Mouse (Mus musculus): ENCODE measurements around the gene Rngtt. TPM values are rescaled to one million over a fixed set of nuclear protein-coding genes. Genes with fewer than 3 reads are reported as not detected.
A peak's percentile ranks its signal among the peaks of the same experiment; 100 is the strongest.
"Not testable (repeated sequence)": the region's sequence is repeated elsewhere in the genome, so short reads cannot be mapped to it uniquely, and the experiment has no call there.

The Rngtt gene
- polyA plus RNA-seq, 1 experiment: 16.0 TPM

DNA sequence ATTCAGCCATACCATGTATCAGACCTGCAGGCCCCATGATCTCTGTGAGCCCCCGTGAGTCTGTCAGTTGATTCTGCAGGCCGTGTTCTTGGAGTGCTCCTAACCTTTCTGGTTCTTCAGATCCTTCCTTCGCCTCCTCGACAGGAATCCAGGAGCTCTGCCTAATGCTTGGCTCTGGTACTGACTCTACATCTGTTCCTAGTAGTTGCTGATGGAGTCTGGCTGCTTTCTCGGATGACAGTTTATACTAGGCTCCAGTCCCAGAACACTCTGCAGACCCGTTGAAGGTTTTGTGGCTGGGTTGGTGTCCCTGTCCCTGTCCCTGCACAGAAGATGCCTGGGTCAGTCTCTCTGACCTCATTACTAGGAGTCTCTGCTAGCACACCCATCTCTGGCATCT, 131.8 kb downstream of the Rngtt start:
- no peak overlapping the region for H3K27ac ChIP-seq (ENCODE audit: control insufficient read depth, insufficient read depth, low read depth, low read length, poor library complexity)
- 91% methylated on average over 6 of the region's 6 CpGs for WGBS
- H3K4me3 ChIP-seq (replicated peaks; ENCODE audit: control insufficient read depth, low read depth, low read length): no peak overlapping the region
- H3K4me1 ChIP-seq (ENCODE audit: control insufficient read depth, insufficient read depth, low read length): no peaks in the 10 kb centered on the region
- TF ChIP-seq CTCF (IDR thresholded peaks at IDR 0.05; ENCODE audit: control insufficient read depth, insufficient read depth, low read length): no peak
- TF ChIP-seq POLR2A (IDR thresholded peaks at IDR 0.05; ENCODE audit: borderline replicate concordance, control insufficient read depth, low read depth, low read length): no peak

DNA sequence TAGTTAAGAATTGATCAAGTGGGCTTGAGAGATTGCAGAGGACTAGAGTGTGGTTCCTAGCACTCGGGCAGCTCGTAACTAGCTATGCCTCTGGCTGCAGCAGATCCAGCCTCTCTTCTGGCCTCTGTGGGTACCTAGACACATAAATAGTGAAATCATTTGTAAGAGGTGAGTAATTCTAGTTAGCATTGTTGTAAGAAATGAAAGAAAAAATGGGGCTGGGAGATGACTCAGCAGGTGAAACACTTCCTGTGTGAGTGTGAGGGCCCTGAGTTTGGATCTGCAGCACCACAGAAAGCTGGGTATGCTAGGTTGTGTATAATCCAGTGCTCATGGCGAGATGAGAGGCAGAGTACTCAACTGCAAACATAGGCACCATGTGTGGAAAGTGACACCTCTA, 136.2 kb downstream of the Rngtt start:
- TF ChIP-seq CTCF (IDR thresholded peaks at IDR 0.05; ENCODE audit: control insufficient read depth, insufficient read depth, low read length) (no peak), POLR2A (IDR thresholded peaks at IDR 0.05; ENCODE audit: borderline replicate concordance, control insufficient read depth, low read depth, low read length) (no peak)
- no peak overlapping the region for H3K27ac ChIP-seq (ENCODE audit: control insufficient read depth, insufficient read depth, low read depth, low read length, poor library complexity)
- H3K4me1 ChIP-seq (ENCODE audit: control insufficient read depth, insufficient read depth, low read length): no peaks in the 10 kb centered on the region
- 83% methylated on average over 3 of the region's 3 CpGs for WGBS
- no peak overlapping the region for H3K4me3 ChIP-seq (replicated peaks; ENCODE audit: control insufficient read depth, low read depth, low read length)

DNA sequence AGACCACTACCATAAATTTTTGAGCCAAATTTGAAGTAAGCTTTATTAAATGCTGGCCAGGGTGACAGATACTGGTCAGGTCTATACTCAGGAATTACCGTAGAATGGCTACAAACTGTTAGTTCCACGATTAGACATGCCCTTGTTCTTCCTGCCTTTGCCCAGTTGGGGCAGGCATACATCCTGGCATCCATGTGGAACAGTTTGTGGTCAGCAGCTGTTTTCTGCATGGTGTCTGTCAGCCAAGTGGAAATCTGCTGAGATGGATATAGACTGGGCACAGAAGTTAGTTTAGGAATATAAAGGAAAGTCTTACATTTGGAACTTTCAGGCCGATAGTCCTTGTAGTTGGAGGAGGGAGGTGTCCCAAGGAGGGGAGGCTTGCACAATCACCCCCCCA, 136.8 kb downstream of the Rngtt start:
- Histone ChIP-seq H3K4me1 (ENCODE audit: control insufficient read depth, insufficient read depth, low read length) (no peaks in the 10 kb centered on the region), H3K4me3 (replicated peaks; ENCODE audit: control insufficient read depth, low read depth, low read length) (no peak overlapping the region), H3K27ac (ENCODE audit: control insufficient read depth, insufficient read depth, low read depth, low read length, poor library complexity) (no peak overlapping the region)
- 85% methylated on average over 3 of the region's 3 CpGs for whole genome bisulfite sequencing
- TF ChIP-seq CTCF (IDR thresholded peaks at IDR 0.05; ENCODE audit: control insufficient read depth, insufficient read depth, low read length) (no peak), POLR2A (IDR thresholded peaks at IDR 0.05; ENCODE audit: borderline replicate concordance, control insufficient read depth, low read depth, low read length) (no peak)

DNA sequence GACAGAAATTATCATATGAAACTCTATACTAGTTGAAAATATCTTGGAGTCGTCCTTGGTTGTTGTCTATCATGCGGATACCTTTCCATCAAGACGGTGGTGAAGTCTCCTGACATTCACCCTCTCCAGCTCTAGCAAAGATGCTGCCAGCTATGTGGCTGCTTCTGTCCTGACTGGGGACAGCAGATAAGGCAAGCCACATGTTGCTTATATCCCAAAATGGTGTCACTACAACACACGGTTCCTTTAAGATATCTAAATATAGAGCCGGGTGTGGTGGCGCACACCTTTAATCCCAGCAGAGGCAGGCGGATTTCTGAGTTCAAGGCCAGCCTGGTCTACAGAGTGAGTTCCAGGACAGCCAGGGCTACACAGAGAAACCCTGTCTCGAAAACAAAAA, 140.2 kb downstream of the Rngtt start:
- H3K4me3 ChIP-seq (replicated peaks; ENCODE audit: control insufficient read depth, low read depth, low read length); H3K4me1 ChIP-seq (ENCODE audit: control insufficient read depth, insufficient read depth, low read length); H3K27ac ChIP-seq (ENCODE audit: control insufficient read depth, insufficient read depth, low read depth, low read length, poor library complexity): not testable (repeated sequence)
- 74% methylated on average over 8 of the region's 8 CpGs for WGBS

DNA sequence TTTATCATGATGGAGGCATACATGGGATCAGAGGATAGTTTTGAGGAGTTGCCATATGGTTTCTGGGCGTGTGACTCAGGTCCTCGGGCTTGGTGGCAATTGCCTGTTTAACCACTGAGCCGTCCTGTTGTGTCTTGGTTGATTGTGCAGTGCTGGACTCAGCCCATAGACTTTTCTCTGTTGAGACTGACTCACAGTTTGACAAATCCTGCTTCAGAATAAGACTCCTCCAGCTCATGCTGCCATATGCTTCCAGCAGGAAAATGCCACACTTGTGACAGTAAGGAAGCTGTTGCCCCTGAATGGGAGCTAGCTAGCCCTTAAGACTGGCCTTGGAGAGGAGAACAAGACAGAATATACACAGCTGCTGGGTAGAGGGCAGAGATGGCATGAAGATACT, 149.7 kb downstream of the Rngtt start:
- TF ChIP-seq POLR2A (IDR thresholded peaks at IDR 0.05; ENCODE audit: borderline replicate concordance, control insufficient read depth, low read depth, low read length) (no peak), CTCF (IDR thresholded peaks at IDR 0.05; ENCODE audit: control insufficient read depth, insufficient read depth, low read length) (no peak)
- Histone ChIP-seq H3K4me3 (replicated peaks; ENCODE audit: control insufficient read depth, low read depth, low read length) (no peak overlapping the region), H3K4me1 (ENCODE audit: control insufficient read depth, insufficient read depth, low read length) (no peaks in the 10 kb centered on the region), H3K27ac (ENCODE audit: control insufficient read depth, insufficient read depth, low read depth, low read length, poor library complexity) (no peak overlapping the region)
- 87% methylated on average over 3 of the region's 3 CpGs for WGBS

DNA sequence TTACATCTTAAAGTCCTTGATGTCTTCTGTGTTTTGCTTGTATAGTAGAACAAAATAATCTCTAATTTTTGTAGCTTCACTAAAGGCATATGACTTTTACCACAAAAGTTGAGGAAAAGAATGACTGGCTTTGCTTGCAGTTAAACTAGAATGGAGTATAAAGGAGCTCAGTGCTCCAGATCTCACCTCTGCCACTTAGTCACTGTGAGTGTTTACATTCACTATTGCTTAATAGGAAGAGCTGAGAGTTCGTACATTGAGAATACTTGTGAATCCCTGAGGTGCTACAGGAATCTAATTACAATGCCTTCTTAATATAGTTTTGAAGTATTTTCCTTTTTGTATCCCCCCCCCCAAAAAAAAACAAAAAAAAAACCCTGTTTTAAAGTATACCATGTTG, 154.3 kb downstream of the Rngtt start:
- Histone ChIP-seq H3K4me3 (replicated peaks; ENCODE audit: control insufficient read depth, low read depth, low read length) (no peak overlapping the region), H3K4me1 (ENCODE audit: control insufficient read depth, insufficient read depth, low read length) (no peaks in the 10 kb centered on the region; the same call in 1 of the 2 replicates), H3K27ac (ENCODE audit: control insufficient read depth, insufficient read depth, low read depth, low read length, poor library complexity) (no peak overlapping the region)
- TF ChIP-seq CTCF (IDR thresholded peaks at IDR 0.05; ENCODE audit: control insufficient read depth, insufficient read depth, low read length) (no peak), POLR2A (IDR thresholded peaks at IDR 0.05; ENCODE audit: borderline replicate concordance, control insufficient read depth, low read depth, low read length) (no peak)
- WGBS: 76% methylated on average over 1 of the region's 1 CpGs

DNA sequence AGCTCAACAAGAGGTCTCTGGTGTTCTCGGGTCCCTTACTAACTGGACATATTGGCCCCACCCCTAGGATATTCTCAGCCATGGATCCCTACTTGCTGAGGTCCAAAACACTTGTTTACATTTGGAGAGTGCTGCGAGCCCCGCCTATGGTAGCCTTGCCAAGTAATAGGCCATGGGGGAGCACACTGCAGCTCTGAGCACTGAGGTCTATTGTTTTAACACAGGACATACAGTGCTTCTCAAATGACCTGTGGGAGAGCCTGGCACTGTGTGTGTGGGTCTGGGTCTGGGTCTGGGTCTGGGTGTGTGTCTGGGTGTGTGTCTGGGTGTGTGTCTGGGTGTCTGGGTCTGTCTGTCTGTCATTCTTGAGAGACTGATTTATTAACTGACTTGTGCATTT, 155.8 kb downstream of the Rngtt start:
- Histone ChIP-seq H3K4me3 (replicated peaks; ENCODE audit: control insufficient read depth, low read depth, low read length) (no peak overlapping the region), H3K4me1 (ENCODE audit: control insufficient read depth, insufficient read depth, low read length) (no peaks in the 10 kb centered on the region; the same call in 1 of the 2 replicates), H3K27ac (ENCODE audit: control insufficient read depth, insufficient read depth, low read depth, low read length, poor library complexity) (peak overlapping the region; percentile 44)
- 83% methylated on average over 3 of the region's 3 CpGs for WGBS
- TF ChIP-seq POLR2A (IDR thresholded peaks at IDR 0.05; ENCODE audit: borderline replicate concordance, control insufficient read depth, low read depth, low read length) (no peak), CTCF (IDR thresholded peaks at IDR 0.05; ENCODE audit: control insufficient read depth, insufficient read depth, low read length) (no peak)

DNA sequence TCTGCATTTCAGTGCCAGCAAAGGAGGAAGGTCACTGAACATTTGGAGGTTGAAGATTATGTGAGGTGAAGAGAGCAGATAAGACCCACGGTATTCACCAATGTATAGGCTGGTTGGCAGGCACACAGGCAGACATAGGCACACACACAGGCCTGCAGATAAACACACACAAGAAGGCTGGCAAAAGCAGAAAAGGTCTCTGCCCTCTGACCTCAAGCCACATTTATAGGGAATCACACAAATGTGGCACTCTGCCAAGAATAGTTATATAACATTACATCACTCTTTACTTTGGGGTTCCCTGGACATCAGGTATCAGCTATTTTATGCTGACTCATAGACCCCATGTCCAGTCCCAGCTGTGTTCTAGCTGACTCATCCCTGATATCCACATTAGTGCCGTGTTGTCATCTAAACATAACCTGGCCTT, 156.9 kb downstream of the Rngtt start:
- H3K27ac ChIP-seq (ENCODE audit: control insufficient read depth, insufficient read depth, low read depth, low read length, poor library complexity): peak overlapping the region; percentile 75; the same call in 1 of the 2 replicates
- TF ChIP-seq POLR2A (IDR thresholded peaks at IDR 0.05; ENCODE audit: borderline replicate concordance, control insufficient read depth, low read depth, low read length) (no peak), CTCF (IDR thresholded peaks at IDR 0.05; ENCODE audit: control insufficient read depth, insufficient read depth, low read length) (no peak)
- 39% methylated on average over 2 of the region's 2 CpGs for WGBS
- H3K4me1 ChIP-seq (ENCODE audit: control insufficient read depth, insufficient read depth, low read length): no peaks in the 10 kb centered on the region; the same call in 1 of the 2 replicates
- no peak overlapping the region for H3K4me3 ChIP-seq (replicated peaks; ENCODE audit: control insufficient read depth, low read depth, low read length)

DNA sequence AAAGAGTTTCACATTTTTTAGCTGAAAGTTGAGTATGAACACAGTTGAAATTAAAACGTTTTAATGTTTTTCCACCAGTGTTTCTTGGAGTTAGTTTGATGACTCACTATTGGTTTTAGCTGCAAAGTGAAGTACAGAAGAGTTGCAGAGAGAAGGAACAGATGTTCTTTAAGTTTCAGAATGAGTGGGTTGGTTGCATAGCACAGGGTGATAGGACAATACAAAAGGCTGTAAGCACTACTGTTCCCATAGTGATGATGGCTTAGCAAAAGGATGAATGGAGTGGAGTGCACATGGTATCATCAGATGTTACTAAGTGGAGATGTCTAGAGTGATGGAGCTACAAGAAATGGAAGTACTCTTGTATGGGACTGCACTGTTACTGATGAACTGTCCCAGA, 157.5 kb downstream of the Rngtt start:
- 34% methylated on average over 1 of the region's 1 CpGs for WGBS
- no peak overlapping the region for H3K27ac ChIP-seq (ENCODE audit: control insufficient read depth, insufficient read depth, low read depth, low read length, poor library complexity)
- H3K4me1 ChIP-seq (ENCODE audit: control insufficient read depth, insufficient read depth, low read length): no peaks in the 10 kb centered on the region; the same call in 1 of the 2 replicates
- no peak for TF ChIP-seq POLR2A (IDR thresholded peaks at IDR 0.05; ENCODE audit: borderline replicate concordance, control insufficient read depth, low read depth, low read length)
- no peak for TF ChIP-seq CTCF (IDR thresholded peaks at IDR 0.05; ENCODE audit: control insufficient read depth, insufficient read depth, low read length)
- no peak overlapping the region for H3K4me3 ChIP-seq (replicated peaks; ENCODE audit: control insufficient read depth, low read depth, low read length)
